Mouse (Mus musculus): ENCODE data around the gene Hs6st2.

Hs6st2 gene

GRCm38 (mm10) chrX:51585444-51585843 lies 96.2 kb downstream of the Hs6st2 start:
- no peak for DNase-seq (ENCODE audit: low read depth, low spot score)

GRCm38 (mm10) chrX:51581704-51582103 lies 100.0 kb downstream of the Hs6st2 start:
- DNase-seq (ENCODE audit: low read depth, low spot score) = no peak

DNA sequence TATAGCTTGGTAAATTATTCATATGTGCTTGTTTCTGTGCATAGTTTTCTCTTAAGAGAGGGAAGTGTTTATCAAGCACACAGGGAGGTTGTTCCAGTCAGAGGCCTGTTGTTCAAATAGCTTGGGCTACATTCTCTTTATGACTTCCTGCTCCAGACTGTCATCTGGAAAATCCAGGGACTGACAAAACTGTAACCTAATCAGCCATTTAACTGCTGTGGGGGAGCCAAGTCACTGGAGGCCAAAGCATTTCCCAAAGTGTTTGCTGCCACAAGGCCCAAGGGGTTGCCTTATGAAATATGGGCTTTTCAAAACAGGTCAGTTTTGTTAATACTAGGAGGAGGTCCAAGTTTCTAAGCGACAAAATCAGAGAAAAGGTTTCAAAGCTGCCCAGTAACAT lies 119.8 kb downstream of the Hs6st2 start:
- DNase-seq (ENCODE audit: low read depth, low spot score) = no peak

- no peak for DNase-seq (ENCODE audit: low read depth, low spot score)
Measured at GRCm38 (mm10) chrX:51539626-51540025, 142.0 kb downstream of the Hs6st2 start.

GRCm38 (mm10) chrX:51537082-51537481 lies 144.6 kb downstream of the Hs6st2 start:
- DNase-seq (ENCODE audit: low read depth, low spot score) = peak; percentile 12

DNA sequence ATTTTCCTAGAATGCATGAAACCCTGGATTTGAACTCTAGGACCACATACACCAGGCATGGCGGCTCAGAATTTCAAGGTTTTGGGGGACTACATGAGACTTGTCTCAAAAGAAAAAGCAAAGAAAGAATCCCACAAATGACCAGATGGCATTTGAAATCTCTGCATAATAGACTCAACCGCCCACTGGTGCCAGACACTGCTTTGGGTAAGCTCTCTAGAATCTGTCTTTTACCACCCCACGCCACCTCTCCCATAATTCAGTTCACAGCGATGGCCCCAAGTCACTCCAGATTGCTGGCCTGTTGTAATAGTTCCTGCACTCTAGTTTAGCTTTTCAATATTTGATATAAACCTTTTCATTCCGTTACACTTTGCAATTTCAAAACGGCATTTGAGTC lies 146.4 kb downstream of the Hs6st2 start:
- peak; percentile 22 for DNase-seq (ENCODE audit: low read depth, low spot score)

DNA sequence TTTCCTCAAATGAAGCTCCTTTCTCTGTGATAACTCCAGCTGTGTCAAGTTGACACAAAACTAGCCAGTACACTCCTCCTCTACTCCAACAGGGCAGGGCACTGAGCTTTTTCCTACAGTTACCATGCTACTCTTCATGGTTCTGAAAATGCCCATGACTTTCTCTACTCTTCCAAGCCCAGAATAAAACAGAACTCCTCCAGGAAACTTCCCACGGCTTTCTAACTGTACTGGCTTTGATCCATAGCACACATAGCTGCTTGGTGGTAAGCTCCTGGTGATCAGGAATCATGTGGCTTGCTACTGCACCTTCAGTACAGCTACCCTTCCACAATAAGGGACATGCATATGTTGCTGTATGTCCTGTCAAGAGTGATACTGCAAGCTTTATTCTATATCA lies 150.5 kb downstream of the Hs6st2 start:
- peak; percentile 31 for DNase-seq (ENCODE audit: low read depth, low spot score)

GRCm38 (mm10) chrX:51528601-51529000 lies 153.1 kb downstream of the Hs6st2 start:
- DNase-seq (ENCODE audit: low read depth, low spot score) = no peak

DNA sequence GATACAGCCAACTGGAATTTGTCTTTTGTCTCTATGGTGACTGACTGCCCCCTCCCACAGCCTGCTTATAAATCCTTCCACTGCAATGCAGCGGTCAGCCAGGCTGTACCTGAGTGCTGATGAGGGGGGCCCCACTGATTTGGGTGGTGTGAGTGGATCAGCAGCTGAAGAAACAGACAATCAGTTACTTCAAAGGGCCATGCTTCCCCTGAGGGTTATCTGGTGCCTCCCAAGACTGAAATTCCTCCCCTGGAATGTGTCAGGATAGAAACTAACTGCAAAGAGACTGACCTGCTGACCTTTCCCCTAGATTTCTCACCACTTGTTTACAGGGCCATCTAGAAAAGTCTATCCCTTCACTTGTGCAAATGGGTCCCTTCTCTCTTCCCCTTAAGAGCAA lies 166.8 kb downstream of the Hs6st2 start:
- DNase-seq (ENCODE audit: low read depth, low spot score) = no peak

- DNase-seq (ENCODE audit: low read depth, low spot score) = no peak
Measured at GRCm38 (mm10) chrX:51506526-51506925, 175.1 kb downstream of the Hs6st2 start.

DNA sequence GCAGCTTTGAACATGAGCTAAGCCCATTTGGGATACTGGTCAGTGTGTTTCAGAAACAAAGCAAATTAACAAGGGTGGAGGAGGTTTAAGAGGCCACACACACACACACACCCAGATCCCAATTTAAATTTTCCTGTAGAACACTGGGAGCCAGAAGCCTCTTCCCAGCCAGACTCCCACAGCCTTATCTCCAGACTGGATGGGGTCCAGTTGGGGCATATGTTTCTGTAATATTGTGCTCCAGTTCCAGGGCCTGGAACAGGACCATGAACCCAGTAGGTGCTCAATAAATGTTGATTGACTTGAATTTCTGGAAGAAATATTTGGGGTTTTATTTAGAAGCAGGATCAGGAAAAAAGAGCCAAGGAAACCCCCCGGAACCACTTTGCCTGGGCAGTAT lies 176.0 kb downstream of the Hs6st2 start:
- no peak for DNase-seq (ENCODE audit: low read depth, low spot score)

- no peak for DNase-seq (ENCODE audit: low read depth, low spot score)
Measured at GRCm38 (mm10) chrX:51503781-51504471, 177.7 kb downstream of the Hs6st2 start.

- no peak for DNase-seq (ENCODE audit: low read depth, low spot score)
Measured at GRCm38 (mm10) chrX:51497831-51498230, 183.8 kb downstream of the Hs6st2 start.

- no peak for DNase-seq (ENCODE audit: low read depth, low spot score)
Measured at GRCm38 (mm10) chrX:51488374-51488773, 193.3 kb downstream of the Hs6st2 start.

GRCm38 (mm10) chrX:51469411-51469810 lies 212.2 kb downstream of the Hs6st2 start:
- no peak for DNase-seq (ENCODE audit: low read depth, low spot score)

DNA sequence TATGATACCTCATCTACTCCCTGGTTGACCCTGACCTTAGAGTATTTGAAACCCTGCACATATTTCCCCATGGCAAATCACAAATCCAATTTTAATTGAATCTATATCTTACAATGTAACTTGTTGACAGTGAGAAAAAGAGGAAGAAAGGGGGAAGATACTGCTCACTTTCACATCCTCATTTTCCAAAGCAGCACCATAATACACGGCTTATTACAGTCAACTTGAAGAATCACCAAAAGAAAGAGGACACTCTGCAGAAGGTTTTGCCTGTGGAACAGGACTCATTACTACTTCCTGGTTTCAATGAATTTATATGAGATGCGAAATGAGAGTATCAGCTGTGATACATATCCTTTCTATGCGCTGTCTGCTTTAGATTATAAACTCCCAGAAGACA lies 220.2 kb downstream of the Hs6st2 start:
- DNase-seq (ENCODE audit: low read depth, low spot score) = no peak

- no peak for DNase-seq (ENCODE audit: low read depth, low spot score)
Measured at GRCm38 (mm10) chrX:51443366-51443765, 238.3 kb downstream of the Hs6st2 start.

DNA sequence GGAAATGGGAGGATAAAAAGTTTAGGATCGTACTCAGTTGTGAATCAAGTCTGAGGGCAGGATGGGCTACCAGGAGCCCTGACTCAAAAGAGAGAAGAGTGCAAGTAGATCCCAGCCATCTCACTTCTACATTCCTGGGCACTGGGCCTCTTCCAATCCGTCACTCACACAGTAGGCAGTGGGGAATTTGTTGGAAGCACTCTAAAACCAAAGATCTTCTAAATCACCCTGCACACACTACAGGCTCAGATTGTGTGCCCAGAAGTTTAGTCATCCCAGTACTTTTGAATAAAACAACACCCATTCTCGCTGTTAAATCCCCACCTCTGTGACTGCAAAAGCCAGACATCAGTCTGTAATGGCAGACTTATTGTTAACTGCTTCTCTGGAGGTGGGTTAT lies 249.9 kb downstream of the Hs6st2 start:
- no peak for DNase-seq (ENCODE audit: low read depth, low spot score)

DNA sequence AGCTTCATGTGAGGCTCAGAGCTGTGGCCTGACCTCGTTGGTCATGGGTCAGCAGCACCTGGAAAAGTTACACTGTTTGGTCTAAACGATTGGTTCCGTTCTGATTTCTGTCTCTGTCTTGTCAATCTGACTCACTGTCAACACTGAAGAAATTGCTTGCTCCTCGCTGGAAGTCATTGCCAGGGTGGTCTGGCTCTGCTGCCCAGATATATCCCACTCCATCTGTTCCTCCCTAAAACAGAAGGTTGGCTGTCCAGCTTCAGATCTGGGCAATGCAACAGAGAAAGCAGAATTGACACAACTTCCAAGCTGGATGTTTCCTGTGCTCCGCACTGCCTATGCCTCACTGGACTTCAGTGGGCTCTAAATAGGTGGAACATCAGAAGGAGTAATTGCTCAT lies 256.6 kb downstream of the Hs6st2 start:
- no peak for DNase-seq (ENCODE audit: low read depth, low spot score)

DNA sequence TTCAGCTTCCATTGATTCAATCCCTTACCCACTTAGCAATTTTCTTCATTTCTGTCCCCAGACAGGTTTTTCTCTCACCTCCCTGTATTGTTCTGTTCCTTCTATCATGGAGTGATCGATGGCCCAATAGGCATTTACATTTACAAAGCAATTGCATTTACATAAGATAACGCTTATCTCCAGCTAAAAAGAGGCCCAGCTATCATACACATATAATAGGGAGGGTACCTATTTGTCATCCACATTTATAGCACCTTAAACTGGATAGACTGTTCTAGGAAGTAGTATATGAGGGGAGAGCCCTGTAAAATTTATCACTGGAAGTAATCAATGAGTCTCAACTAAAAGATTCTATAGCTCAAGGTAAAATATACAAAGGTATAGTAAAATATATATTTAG lies 271.4 kb downstream of the Hs6st2 start:
- DNase-seq (ENCODE audit: low read depth, low spot score) = no peak

DNA sequence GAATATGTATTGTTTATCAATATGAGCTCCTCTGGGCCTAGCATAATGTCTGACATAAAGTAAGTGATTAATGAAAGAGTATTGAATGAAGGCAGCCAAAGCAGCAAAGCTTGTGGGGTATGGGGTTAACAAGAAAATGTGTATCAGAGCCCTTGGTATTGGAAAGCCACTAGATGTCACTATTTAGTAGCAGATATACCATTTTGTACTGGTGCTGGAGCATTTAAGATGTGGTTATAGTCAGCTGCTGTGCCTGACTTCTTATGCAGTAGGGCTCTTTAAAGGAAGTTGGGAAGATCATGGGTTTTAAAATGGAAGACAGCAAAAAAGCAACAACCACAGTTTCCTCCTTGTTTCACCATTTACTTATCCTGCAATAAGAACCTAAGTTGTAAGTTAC lies 284.2 kb downstream of the Hs6st2 start:
- peak; percentile 27 for DNase-seq (ENCODE audit: low read depth, low spot score)

DNA sequence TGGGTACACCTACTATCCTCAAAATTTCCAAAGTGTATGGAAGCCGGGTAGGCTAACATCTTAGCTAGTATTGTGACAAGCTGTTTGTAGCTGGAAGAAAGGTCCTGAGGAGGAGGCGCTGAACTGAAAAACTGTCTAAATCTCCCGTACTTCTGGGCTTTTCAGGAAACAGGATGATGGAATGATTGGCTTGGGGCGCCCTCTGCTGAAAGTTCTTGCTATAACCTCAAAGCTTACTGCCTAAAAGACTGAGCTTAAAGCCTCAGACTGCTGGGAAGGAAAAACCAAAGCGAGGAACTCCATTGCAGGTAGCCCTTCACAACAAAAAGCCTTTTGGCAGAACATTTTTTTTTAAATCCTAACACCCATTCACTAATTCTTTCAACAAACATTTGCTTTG lies 307.0 kb downstream of the Hs6st2 start:
- DNase-seq (ENCODE audit: low read depth, low spot score) = no peak

- DNase-seq (ENCODE audit: low read depth, low spot score) = no peak
Measured at GRCm38 (mm10) chrX:51372477-51373239, 309.0 kb downstream of the Hs6st2 start.

Data from telencephalon, adult 2 months (tissue).